Comparison of ENCODE assay signal across 8 mouse cellular contexts in genomic region chr7:143649769-143650346, GRCm38 (mm10). TPM values are rescaled to one million over a fixed set of nuclear protein-coding genes. Genes with fewer than 3 reads are reported as not detected.
DNase-seq lines count a peak whose midpoint lies in the region; ATAC-seq and TF ChIP-seq lines count a peak whose summit lies in the region.
"Not testable (repeated sequence)": the region's sequence is repeated elsewhere in the genome, so short reads cannot be mapped to it uniquely, and the experiment has no call there.

No protein-coding gene starts in this region.

- 0 out of 2 replicates have a peak, but pooled peaks have one; percentile 15 for ATAC-seq in forebrain, embryonic 11.5 days (replicated peaks; ENCODE audit: low FRiP score)
- not testable (repeated sequence) for ATAC-seq in heart, embryonic 11.5 days (replicated peaks; ENCODE audit: insufficient number of reproducible peaks, low FRiP score, low TSS enrichment); hindbrain, embryonic 14.5 days (ENCODE audit: low FRiP score); kidney, postnatal 0 days (replicated peaks; ENCODE audit: low FRiP score, low read depth); liver, embryonic 13.5 days (ENCODE audit: low read depth); midbrain, embryonic 11.5 days (ENCODE audit: low FRiP score)
- ATAC-seq in neural tube, embryonic 13.5 days (ENCODE audit: low read depth) = 0 out of 2 replicates have a peak, but pooled peaks have one; percentile 27

- H3K4me1 ChIP-seq in bone marrow macrophage, adult 2 months (ENCODE audit: control insufficient read depth, insufficient read depth, low read length); forebrain, embryonic 11.5 days (replicated peaks; ENCODE audit: control insufficient read depth, insufficient read depth, low read length); heart, embryonic 11.5 days (ENCODE audit: control insufficient read depth, insufficient read depth, low read length); hindbrain, embryonic 14.5 days (replicated peaks; ENCODE audit: control insufficient read depth, insufficient read depth, low read length); kidney, postnatal 0 days (replicated peaks; ENCODE audit: insufficient read depth, low read length); liver, embryonic 13.5 days (replicated peaks); midbrain, embryonic 11.5 days (ENCODE audit: control insufficient read depth, insufficient read depth, low read length); neural tube, embryonic 13.5 days (replicated peaks): not testable (repeated sequence)

- H3K4me3 ChIP-seq in bone marrow macrophage, adult 2 months (ENCODE audit: insufficient read depth, low read length); kidney, postnatal 0 days (replicated peaks; ENCODE audit: low read depth, low read length); liver, embryonic 13.5 days (replicated peaks): not testable (repeated sequence)
- H3K4me3 ChIP-seq in forebrain, embryonic 11.5 days (ENCODE audit: low read depth, low read length) = peak overlapping the region; percentile 66; the same call in 1 of the 2 replicates
- peak overlapping the region; percentile 69 for H3K4me3 ChIP-seq in heart, embryonic 11.5 days (ENCODE audit: low read depth, low read length)
- H3K4me3 ChIP-seq in hindbrain, embryonic 14.5 days (replicated peaks; ENCODE audit: low read length) = peak overlapping the region; percentile 69
- peak overlapping the region; percentile 64; the same call in 1 of the 2 replicates for H3K4me3 ChIP-seq in midbrain, embryonic 11.5 days (ENCODE audit: low read depth, low read length)
- peak overlapping the region; percentile 74 for H3K4me3 ChIP-seq in neural tube, embryonic 13.5 days

- H3K36me3 ChIP-seq in forebrain, embryonic 11.5 days (ENCODE audit: control insufficient read depth, insufficient read depth, low read length); heart, embryonic 11.5 days (ENCODE audit: control insufficient read depth, insufficient read depth, low read length); hindbrain, embryonic 14.5 days (replicated peaks; ENCODE audit: control insufficient read depth, insufficient read depth); kidney, postnatal 0 days (ENCODE audit: insufficient read depth, low read length); liver, embryonic 13.5 days; midbrain, embryonic 11.5 days (ENCODE audit: control insufficient read depth, insufficient read depth, low read length); neural tube, embryonic 13.5 days: not testable (repeated sequence)

- not testable (repeated sequence) for H3K9me3 ChIP-seq in forebrain, embryonic 11.5 days (ENCODE audit: control insufficient read depth, low read length); heart, embryonic 11.5 days (replicated peaks; ENCODE audit: control insufficient read depth, low read length); hindbrain, embryonic 14.5 days (ENCODE audit: control insufficient read depth, low read length); kidney, postnatal 0 days (replicated peaks; ENCODE audit: low read length); liver, embryonic 13.5 days (replicated peaks); midbrain, embryonic 11.5 days (ENCODE audit: control insufficient read depth, low read length); neural tube, embryonic 13.5 days

- not testable (repeated sequence) for H3K9ac ChIP-seq in forebrain, embryonic 11.5 days (ENCODE audit: low read length); heart, embryonic 11.5 days (ENCODE audit: low read depth, low read length); kidney, postnatal 0 days (ENCODE audit: low read depth, low read length); liver, embryonic 13.5 days; midbrain, embryonic 11.5 days (ENCODE audit: low read length); neural tube, embryonic 13.5 days
- H3K9ac ChIP-seq in hindbrain, embryonic 14.5 days = peak overlapping the region; percentile 71; the same call in 1 of the 2 replicates

- not testable (repeated sequence) for TF ChIP-seq POLR2A in bone marrow macrophage, adult 2 months (IDR thresholded peaks at IDR 0.05; ENCODE audit: borderline replicate concordance, low read depth, low read length)

- H3K4me2 ChIP-seq in forebrain, embryonic 11.5 days (ENCODE audit: low read depth, low read length, severe bottlenecking) = not testable (repeated sequence)
- peak overlapping the region; percentile 95 for H3K4me2 ChIP-seq in heart, embryonic 11.5 days
- peak overlapping the region; percentile 92 for H3K4me2 ChIP-seq in hindbrain, embryonic 14.5 days (replicated peaks)
- peak overlapping the region; percentile 71; the same call in 1 of the 2 replicates for H3K4me2 ChIP-seq in kidney, postnatal 0 days (ENCODE audit: low read length)
- H3K4me2 ChIP-seq in liver, embryonic 13.5 days = peak overlapping the region; percentile 83
- peak overlapping the region; percentile 75; the same call in 1 of the 2 replicates for H3K4me2 ChIP-seq in midbrain, embryonic 11.5 days
- H3K4me2 ChIP-seq in neural tube, embryonic 13.5 days = peak overlapping the region; percentile 86

- not testable (repeated sequence) for DNase-seq in forebrain, embryonic 11.5 days (ENCODE audit: low spot score); hindbrain, embryonic 14.5 days (ENCODE audit: low spot score); kidney, postnatal 0 days (ENCODE audit: low spot score); liver, embryonic 13.5 days; midbrain, embryonic 11.5 days (ENCODE audit: low spot score, missing footprints)

- 54% methylated on average over 10 of the region's 10 CpGs for WGBS in forebrain, embryonic 11.5 days
- WGBS in heart, embryonic 11.5 days (ENCODE audit: insufficient replicate concordance) = 56% methylated on average over 10 of the region's 10 CpGs
- WGBS in hindbrain, embryonic 14.5 days = 55% methylated on average over 10 of the region's 10 CpGs
- WGBS in kidney, postnatal 0 days = 38% methylated on average over 10 of the region's 10 CpGs
- whole genome bisulfite sequencing in liver, embryonic 13.5 days (ENCODE audit: insufficient replicate concordance) = 46% methylated on average over 10 of the region's 10 CpGs
- WGBS in midbrain, embryonic 11.5 days = 50% methylated on average over 10 of the region's 10 CpGs
- WGBS in neural tube, embryonic 13.5 days = 57% methylated on average over 10 of the region's 10 CpGs

- TF ChIP-seq CTCF in bone marrow macrophage, adult 2 months (IDR thresholded peaks at IDR 0.05; ENCODE audit: low read depth, low read length); kidney, postnatal 0 days (IDR thresholded peaks at IDR 0.05; ENCODE audit: low read depth): not testable (repeated sequence)

- H3K27me3 ChIP-seq in forebrain, embryonic 11.5 days (ENCODE audit: control insufficient read depth, insufficient read depth, low read length); heart, embryonic 11.5 days (ENCODE audit: control insufficient read depth, insufficient read depth, low read length); hindbrain, embryonic 14.5 days (ENCODE audit: control insufficient read depth, insufficient read depth, low read length); kidney, postnatal 0 days (ENCODE audit: insufficient read depth, low read length); liver, embryonic 13.5 days; midbrain, embryonic 11.5 days (ENCODE audit: control insufficient read depth, insufficient read depth, low read length); neural tube, embryonic 13.5 days: not testable (repeated sequence)

- peak overlapping the region; percentile 15 for H3K27ac ChIP-seq in bone marrow macrophage, adult 2 months (ENCODE audit: insufficient read depth, low read depth, low read length)
- H3K27ac ChIP-seq in forebrain, embryonic 11.5 days (ENCODE audit: low read depth, low read length); heart, embryonic 11.5 days (ENCODE audit: low read depth, low read length); hindbrain, embryonic 14.5 days; kidney, postnatal 0 days; liver, embryonic 13.5 days; midbrain, embryonic 11.5 days (ENCODE audit: low read depth, low read length); neural tube, embryonic 13.5 days (replicated peaks): not testable (repeated sequence)

RNA-seq across cellular contexts. Expression of gene Tnfrsf22, which starts 0.4 kb away (rescaled TPM):
- polyA plus RNA-seq in bone marrow macrophage, adult 2 months (2012; ENCODE audit: insufficient read depth, insufficient read length, missing spikeins) = 2.5 and 2.9 TPM in 2 replicates
- 8.1 and 9.8 TPM in 2 replicates for polyA plus RNA-seq in forebrain, embryonic 11.5 days (2014; fragmentation: Nextera tagmentation; extraction: Ambion mirVana)
- 4.7 and 5.0 TPM in 2 replicates for polyA plus RNA-seq in heart, embryonic 11.5 days (2014; fragmentation: Nextera tagmentation; extraction: Ambion mirVana)
- polyA plus RNA-seq in hindbrain, embryonic 14.5 days (2014; fragmentation: Nextera tagmentation; extraction: Ambion mirVana) = 3.1 and 4.7 TPM in 2 replicates
- 9.6 and 11.1 TPM in 2 replicates for polyA plus RNA-seq in kidney, postnatal 0 days (2015; fragmentation: Nextera tagmentation; extraction: Ambion mirVana)
- 1.0 and 1.2 TPM in 2 replicates for polyA plus RNA-seq in liver, embryonic 13.5 days (2015; fragmentation: Nextera tagmentation; extraction: Ambion mirVana)
- polyA plus RNA-seq in midbrain, embryonic 11.5 days (2014; fragmentation: Nextera tagmentation; extraction: Ambion mirVana) = 8.0 and 9.5 TPM in 2 replicates
- 3.2 and 4.2 TPM in 2 replicates for polyA plus RNA-seq in neural tube, embryonic 13.5 days (2015; fragmentation: Nextera tagmentation; extraction: Ambion mirVana)

RNA-seq across cellular contexts. Expression of gene Tnfrsf26, which starts 21.3 kb away (rescaled TPM):
- polyA plus RNA-seq in bone marrow macrophage, adult 2 months (2012; ENCODE audit: insufficient read depth, insufficient read length, missing spikeins) = 5.5 and 7.6 TPM in 2 replicates
- polyA plus RNA-seq in forebrain, embryonic 11.5 days (2014; fragmentation: Nextera tagmentation; extraction: Ambion mirVana) = 0.17 and 0.48 TPM in 2 replicates
- polyA plus RNA-seq in heart, embryonic 11.5 days (2014; fragmentation: Nextera tagmentation; extraction: Ambion mirVana) = 0.16 and 0.84 TPM in 2 replicates
- polyA plus RNA-seq in hindbrain, embryonic 14.5 days (2014; fragmentation: Nextera tagmentation; extraction: Ambion mirVana) = 0.17 and 0.33 TPM in 2 replicates
- 1.1 and 1.2 TPM in 2 replicates for polyA plus RNA-seq in kidney, postnatal 0 days (2015; fragmentation: Nextera tagmentation; extraction: Ambion mirVana)
- 0.54 and 0.64 TPM in 2 replicates for polyA plus RNA-seq in liver, embryonic 13.5 days (2015; fragmentation: Nextera tagmentation; extraction: Ambion mirVana)
- polyA plus RNA-seq in midbrain, embryonic 11.5 days (2014; fragmentation: Nextera tagmentation; extraction: Ambion mirVana) = 0.19 and 0.44 TPM in 2 replicates
- polyA plus RNA-seq in neural tube, embryonic 13.5 days (2015; fragmentation: Nextera tagmentation; extraction: Ambion mirVana) = 0.10 and 0.28 TPM in 2 replicates

RNA-seq across cellular contexts. Expression of gene Tnfrsf23, which starts 35.8 kb away (rescaled TPM):
- 9.8 TPM in 2 replicates for polyA plus RNA-seq in bone marrow macrophage, adult 2 months (2012; ENCODE audit: insufficient read depth, insufficient read length, missing spikeins)
- polyA plus RNA-seq in forebrain, embryonic 11.5 days (2014; fragmentation: Nextera tagmentation; extraction: Ambion mirVana) = not detected in 2 replicates
- polyA plus RNA-seq in heart, embryonic 11.5 days (2014; fragmentation: Nextera tagmentation; extraction: Ambion mirVana) = 1.1 and 2.6 TPM in 2 replicates
- 0.64 and 0.80 TPM in 2 replicates for polyA plus RNA-seq in hindbrain, embryonic 14.5 days (2014; fragmentation: Nextera tagmentation; extraction: Ambion mirVana)
- polyA plus RNA-seq in kidney, postnatal 0 days (2015; fragmentation: Nextera tagmentation; extraction: Ambion mirVana) = 1.9 and 2.2 TPM in 2 replicates
- 0.17 and 0.44 TPM in 2 replicates for polyA plus RNA-seq in liver, embryonic 13.5 days (2015; fragmentation: Nextera tagmentation; extraction: Ambion mirVana)
- polyA plus RNA-seq in midbrain, embryonic 11.5 days (2014; fragmentation: Nextera tagmentation; extraction: Ambion mirVana) = 0.29 and 0.44 TPM in 2 replicates
- 0.43 and 0.96 TPM in 2 replicates for polyA plus RNA-seq in neural tube, embryonic 13.5 days (2015; fragmentation: Nextera tagmentation; extraction: Ambion mirVana)

RNA-seq across cellular contexts. Expression of gene Cars, which starts 50.0 kb away (rescaled TPM):
- polyA plus RNA-seq in bone marrow macrophage, adult 2 months (2012; ENCODE audit: insufficient read depth, insufficient read length, missing spikeins) = 41.6 and 42.5 TPM in 2 replicates
- polyA plus RNA-seq in forebrain, embryonic 11.5 days (2014; fragmentation: Nextera tagmentation; extraction: Ambion mirVana) = 72.6 and 83.1 TPM in 2 replicates
- polyA plus RNA-seq in heart, embryonic 11.5 days (2014; fragmentation: Nextera tagmentation; extraction: Ambion mirVana) = 27.9 and 30.6 TPM in 2 replicates
- polyA plus RNA-seq in hindbrain, embryonic 14.5 days (2014; fragmentation: Nextera tagmentation; extraction: Ambion mirVana) = 62.4 and 70.5 TPM in 2 replicates
- 34.7 and 42.2 TPM in 2 replicates for polyA plus RNA-seq in kidney, postnatal 0 days (2015; fragmentation: Nextera tagmentation; extraction: Ambion mirVana)
- polyA plus RNA-seq in liver, embryonic 13.5 days (2015; fragmentation: Nextera tagmentation; extraction: Ambion mirVana) = 64.3 and 69.3 TPM in 2 replicates
- polyA plus RNA-seq in midbrain, embryonic 11.5 days (2014; fragmentation: Nextera tagmentation; extraction: Ambion mirVana) = 68.9 and 75.7 TPM in 2 replicates
- polyA plus RNA-seq in neural tube, embryonic 13.5 days (2015; fragmentation: Nextera tagmentation; extraction: Ambion mirVana) = 57.8 and 61.5 TPM in 2 replicates
